Mouse (Mus musculus) heart, embryonic 14.5 days (tissue): ENCODE measurements at regions not wholly inside any gene's neighbourhood (a gene's known extent, or its start where the extent isn't known, plus 50 kb on each side); places are given as distances from the start of the nearest gene placed in this dataset.

Experiments used
- ATAC-seq: fragments of 200-750 bp; cut with Nextera tagmentation; 2 replicates; pipeline ENCODE4 v1.8.0; 2017; ENCODE audit warnings: low read depth, moderate TSS enrichment; ENCODE audit not compliant: insufficient number of reproducible peaks, insufficient read depth, low FRiP score
- H3K27ac ChIP-seq, 2 experiments: fragments of 200-500 bp in 1 of 2; fragments of 300-500 bp in 1 of 2; sonication (generic) in 1 of 2; replicated peaks in 1 of 2; 2 replicates each; pipeline ENCODE4 v1.5.1; 2012 to 2014; ENCODE audit warnings: low read depth in 2 of 2, low read length in 2 of 2, control low read depth in 1 of 2, mild to moderate bottlenecking in 1 of 2, mixed read lengths in 1 of 2; ENCODE audit not compliant: control insufficient read depth in 1 of 2, insufficient read depth in 1 of 2
- H3K27me3 ChIP-seq: fragments of 300-500 bp; sonication (generic); 2 replicates; pipeline ENCODE4 v1.6.1; 2014; ENCODE audit warnings: mild to moderate bottlenecking, low read length, control low read depth; ENCODE audit not compliant: control insufficient read depth, insufficient read depth
- H3K36me3 ChIP-seq: fragments of 300-500 bp; sonication (generic); 2 replicates; pipeline ENCODE4 v1.6.1; 2014; ENCODE audit warnings: mild to moderate bottlenecking, control low read depth, low read length, mixed read lengths; ENCODE audit not compliant: control insufficient read depth, insufficient read depth
- H3K4me1 ChIP-seq, 2 experiments: fragments of 200-500 bp in 1 of 2; fragments of 300-500 bp in 1 of 2; sonication (generic) in 1 of 2; 2 replicates each; pipeline ENCODE4 v1.6.1; 2012 to 2014; ENCODE audit warnings: low read length in 2 of 2, control low read depth in 1 of 2, mixed read lengths in 1 of 2; ENCODE audit not compliant: control insufficient read depth in 2 of 2, insufficient read depth in 2 of 2
- H3K4me2 ChIP-seq: fragments of 300-500 bp; sonication (generic); 2 replicates; pipeline ENCODE4 v1.6.1; 2014; ENCODE audit warnings: mild to moderate bottlenecking, low read length
- H3K4me3 ChIP-seq, 2 experiments: fragments of 200-500 bp in 1 of 2; fragments of 300-500 bp in 1 of 2; sonication (generic) in 1 of 2; 2 replicates each; pipeline ENCODE4 v1.5.1; 2012 to 2014; ENCODE audit warnings: low read length in 2 of 2, mild to moderate bottlenecking in 2 of 2, control low read depth in 1 of 2, low read depth in 1 of 2, moderate library complexity in 1 of 2; ENCODE audit not compliant: control insufficient read depth in 1 of 2, insufficient read depth in 1 of 2
- H3K9ac ChIP-seq: fragments of 300-500 bp; sonication (generic); 2 replicates; pipeline ENCODE4 v1.6.1; 2014; ENCODE audit warnings: mild to moderate bottlenecking, low read length
- H3K9me3 ChIP-seq: fragments of 300-500 bp; sonication (generic); 2 replicates; pipeline ENCODE4 v1.6.1; 2016; ENCODE audit warnings: low read length, control low read depth; ENCODE audit not compliant: control insufficient read depth
- WGBS: fragments of 180-500 bp; shearing (Covaris S2); extraction: QIAGEN DNeasy Blood & Tissue Kit; methylation state at CpG from one replicate; pipeline ENCODE4 v1.1.7; 2014; 5-methylcytosine and 5-hydroxymethylcytosine counted together

GRCm38 (mm10) chr13:15052667-15053375 lies 410.2 kb upstream of the Gli3 start:
- 51% methylated on average over 4 of the region's 4 CpGs for WGBS
- H3K27ac ChIP-seq: peak overlapping the region in 1 of 2 experiments; percentile 44; a peak in 3 of 4 replicates
- H3K9ac ChIP-seq: no peak overlapping the region
- H3K4me3 ChIP-seq: no peak overlapping the region
- no peaks in the 10 kb centered on the region for H3K36me3 ChIP-seq
- H3K27me3 ChIP-seq: no peaks in the 10 kb centered on the region
- H3K4me2 ChIP-seq: no peak overlapping the region
- no peaks in the 10 kb centered on the region for H3K9me3 ChIP-seq
- no peaks in the 10 kb centered on the region for H3K4me1 ChIP-seq
- ATAC-seq: no peak

- H3K9ac ChIP-seq: no peak overlapping the region
- no peaks in the 10 kb centered on the region for H3K36me3 ChIP-seq
- WGBS: 84% methylated on average over 3 of the region's 3 CpGs
- no peaks in the 10 kb centered on the region for H3K4me1 ChIP-seq
- no peaks in the 10 kb centered on the region for H3K9me3 ChIP-seq
- H3K4me3 ChIP-seq: no peak overlapping the region
- H3K27me3 ChIP-seq: no peaks in the 10 kb centered on the region
- ATAC-seq: no peak
- no peak overlapping the region for H3K27ac ChIP-seq
- no peak overlapping the region for H3K4me2 ChIP-seq
Observed at GRCm38 (mm10) chr13:15054705-15055104, 408.3 kb upstream of the Gli3 start.

GRCm38 (mm10) chr13:15078635-15079094 lies 384.4 kb upstream of the Gli3 start:
- no peak for ATAC-seq
- WGBS: 73% methylated on average over 2 of the region's 2 CpGs
- no peak overlapping the region for H3K27ac ChIP-seq
- H3K9ac ChIP-seq: no peak overlapping the region
- H3K4me1 ChIP-seq: no peaks in the 10 kb centered on the region
- no peak overlapping the region for H3K4me2 ChIP-seq
- H3K9me3 ChIP-seq: no peaks in the 10 kb centered on the region
- H3K4me3 ChIP-seq: no peak overlapping the region
- H3K27me3 ChIP-seq: no peaks in the 10 kb centered on the region
- H3K36me3 ChIP-seq: no peaks in the 10 kb centered on the region

GRCm38 (mm10) chr13:15079148-15079547 lies 383.9 kb upstream of the Gli3 start:
- Histone ChIP-seq H3K4me2 (no peak overlapping the region), H3K27ac (no peak overlapping the region), H3K9ac (no peak overlapping the region), H3K4me3 (no peak overlapping the region), H3K27me3 (no peaks in the 10 kb centered on the region), H3K9me3 (no peaks in the 10 kb centered on the region), H3K4me1 (no peaks in the 10 kb centered on the region), H3K36me3 (no peaks in the 10 kb centered on the region)
- ATAC-seq: no peak

GRCm38 (mm10) chr13:15082255-15082932 lies 380.6 kb upstream of the Gli3 start:
- H3K9ac ChIP-seq: no peak overlapping the region
- H3K4me2 ChIP-seq: no peak overlapping the region
- no peaks in the 10 kb centered on the region for H3K9me3 ChIP-seq
- H3K36me3 ChIP-seq: no peaks in the 10 kb centered on the region
- H3K27me3 ChIP-seq: no peaks in the 10 kb centered on the region
- no peaks in the 10 kb centered on the region for H3K4me1 ChIP-seq
- no peak overlapping the region for H3K27ac ChIP-seq
- WGBS: 61% methylated on average over 2 of the region's 2 CpGs
- H3K4me3 ChIP-seq: no peak overlapping the region
- ATAC-seq: no peak

- ATAC-seq: no peak
- Histone ChIP-seq H3K9ac (no peak overlapping the region), H3K4me1 (no peaks in the 10 kb centered on the region), H3K9me3 (no peaks in the 10 kb centered on the region), H3K4me3 (no peak overlapping the region), H3K27ac (no peak overlapping the region), H3K36me3 (no peaks in the 10 kb centered on the region), H3K4me2 (no peak overlapping the region), H3K27me3 (no peaks in the 10 kb centered on the region)
- 50% methylated on average over 1 of the region's 1 CpGs for WGBS
Observed at GRCm38 (mm10) chr13:15094836-15095235, 368.2 kb upstream of the Gli3 start.

GRCm38 (mm10) chr13:15107753-15108305 lies 355.2 kb upstream of the Gli3 start:
- Histone ChIP-seq H3K27ac (peak overlapping the region; percentile 26 to 59; a peak in 3 of 4 replicates), H3K9ac (no peak overlapping the region), H3K9me3 (no peaks in the 10 kb centered on the region), H3K4me3 (no peak overlapping the region), H3K27me3 (no peaks in the 10 kb centered on the region), H3K4me2 (no peak overlapping the region), H3K36me3 (no peaks in the 10 kb centered on the region), H3K4me1 (peaks cover 2 to 3% of the 10 kb centered on the region in 2 experiments; a peak in 1 of 4 replicates)
- 28% methylated on average over 6 of the region's 6 CpGs for WGBS
- ATAC-seq: no peak
